Mouse (Mus musculus) bone marrow macrophage, adult 2 months (primary cell): ENCODE results near the gene Klc4. TPM values are rescaled to one million over a fixed set of nuclear protein-coding genes. Genes with fewer than 3 reads are reported as not detected.

Source experiments
- H3K27ac ChIP-seq: 2 replicates; pipeline ENCODE4 v1.5.1; 2012; ENCODE audit warnings: low read depth, low read length; ENCODE audit not compliant: insufficient read depth
- H3K4me1 ChIP-seq: 2 replicates; pipeline ENCODE4 v1.6.1; 2012; ENCODE audit warnings: low read length; ENCODE audit not compliant: control insufficient read depth, insufficient read depth
- H3K4me3 ChIP-seq: 2 replicates; pipeline ENCODE4 v1.5.1; 2012; ENCODE audit warnings: mild to moderate bottlenecking, low read length, moderate library complexity; ENCODE audit not compliant: insufficient read depth
- CTCF ChIP-seq: IDR thresholded peaks from 2 replicates; pipeline ENCODE4 v1.5.1; 2012; ENCODE audit warnings: low read depth, mild to moderate bottlenecking, low read length, moderate library complexity
- POLR2A ChIP-seq: IDR thresholded peaks from 2 replicates; pipeline ENCODE4 v1.6.1; 2012; ENCODE audit warnings: mild to moderate bottlenecking, low read depth, low read length, borderline replicate concordance
- polyA plus RNA-seq: library from polyadenylated mRNA; stranded (reverse); fragments of >200 nt; gene quantifications from 2 replicates; pipeline ENCODE4 v1.2.4, GENCODE M21; 2012; ENCODE audit not compliant: missing spikeins, insufficient read depth, insufficient read length

Gene Klc4
- polyA plus RNA-seq, 1 experiment, result 45.3 TPM

GRCm38 (mm10) chr17:46590439-46590838 is 55.4 kb downstream of the Klc4 start:
- TF ChIP-seq POLR2A (no peak), CTCF (no peak)
- H3K4me1 ChIP-seq, result peaks cover 10% of the 10 kb centered on the region; the same call in 1 of the 2 replicates
- no peak overlapping the region for H3K4me3 ChIP-seq
- H3K27ac ChIP-seq, result no peak overlapping the region

GRCm38 (mm10) chr17:46589635-46590314 is 56.0 kb downstream of the Klc4 start:
- H3K4me3 ChIP-seq, result no peak overlapping the region
- no peak for TF ChIP-seq POLR2A
- 0 out of 2 replicates have a peak, but pooled peaks have one; percentile 17 for TF ChIP-seq CTCF
- peaks cover 10% of the 10 kb centered on the region; the same call in 1 of the 2 replicates for H3K4me1 ChIP-seq
- no peak overlapping the region for H3K27ac ChIP-seq

GRCm38 (mm10) chr17:46588913-46589312 is 56.9 kb downstream of the Klc4 start:
- Histone ChIP-seq H3K4me3 (no peak overlapping the region), H3K27ac (no peak overlapping the region), H3K4me1 (peaks cover 10% of the 10 kb centered on the region; the same call in 1 of the 2 replicates)
- TF ChIP-seq CTCF (no peak), POLR2A (no peak)

- Histone ChIP-seq H3K27ac (no peak overlapping the region), H3K4me1 (peaks cover 10% of the 10 kb centered on the region; the same call in 1 of the 2 replicates), H3K4me3 (no peak overlapping the region)
- no peak for TF ChIP-seq POLR2A
- no peak for TF ChIP-seq CTCF
These were observed 57.6 kb downstream of the Klc4 start for GRCm38 (mm10) chr17:46588173-46588572.

- Histone ChIP-seq H3K4me1 (peaks cover 10% of the 10 kb centered on the region; the same call in 1 of the 2 replicates), H3K27ac (no peak overlapping the region), H3K4me3 (no peak overlapping the region)
- no peak for TF ChIP-seq CTCF
- TF ChIP-seq POLR2A, result no peak
These were observed 59.5 kb downstream of the Klc4 start for GRCm38 (mm10) chr17:46586327-46586726.

Other genes with a start within 250 kb of the Klc4 start
- not detected in 2 replicates for gene Crip3, start 217.1 kb downstream of the Klc4 start, polyA plus RNA-seq
- not detected in 2 replicates for gene Slc22a7, start 207.6 kb downstream of the Klc4 start, polyA plus RNA-seq
- not detected in 2 replicates for gene Ttbk1, start 158.3 kb downstream of the Klc4 start, polyA plus RNA-seq
- gene Dnph1, start 149.3 kb downstream of the Klc4 start, polyA plus RNA-seq, result 5.7 and 9.0 TPM in 2 replicates
- gene Cul9, start 99.6 kb downstream of the Klc4 start, polyA plus RNA-seq, result 27.7 and 46.3 TPM in 2 replicates
- gene Srf, start 89.8 kb downstream of the Klc4 start, polyA plus RNA-seq, result 28.9 and 44.2 TPM in 2 replicates
- gene Ptk7, start 16.5 kb downstream of the Klc4 start, polyA plus RNA-seq, result 0.43 and 0.56 TPM in 2 replicates
- gene Mrpl2, start 207 bp upstream of the Klc4 start, polyA plus RNA-seq, result 38.2 and 39.9 TPM in 2 replicates
- gene Cul7, start 4.3 kb upstream of the Klc4 start, polyA plus RNA-seq, result 14.5 and 15.4 TPM in 2 replicates
- 25.8 and 27.7 TPM in 2 replicates for gene Rrp36, start 28.3 kb upstream of the Klc4 start, polyA plus RNA-seq
- gene Mea1, start 32.8 kb upstream of the Klc4 start, polyA plus RNA-seq, result 69.3 and 70.9 TPM in 2 replicates
- 50.3 and 52.9 TPM in 2 replicates for gene Klhdc3, start 34.9 kb upstream of the Klc4 start, polyA plus RNA-seq
- gene Ppp2r5d, start 59.1 kb upstream of the Klc4 start, polyA plus RNA-seq, result 34.4 and 38.2 TPM in 2 replicates
- 26.6 and 27.8 TPM in 2 replicates for gene Pex6, start 65.4 kb upstream of the Klc4 start, polyA plus RNA-seq
- gene Gnmt, start 83.1 kb upstream of the Klc4 start, polyA plus RNA-seq, result 1.2 TPM in 1 of 2 replicates, not detected in the other
- 134 and 146 TPM in 2 replicates for gene Cnpy3, start 106.2 kb upstream of the Klc4 start, polyA plus RNA-seq
- gene Ptcra, start 117.7 kb upstream of the Klc4 start, polyA plus RNA-seq, result not detected in 2 replicates
- gene 2310039H08Rik, start 126.6 kb upstream of the Klc4 start, polyA plus RNA-seq, result 6.1 and 7.2 TPM in 2 replicates
- gene Rpl7l1, start 136.7 kb upstream of the Klc4 start, polyA plus RNA-seq, result 75.3 and 83.5 TPM in 2 replicates
- gene Bicral, start 212.5 kb upstream of the Klc4 start, polyA plus RNA-seq, result 11.3 and 11.8 TPM in 2 replicates
- gene Tbcc, start 244.7 kb upstream of the Klc4 start, polyA plus RNA-seq, result 11.4 and 13.6 TPM in 2 replicates